In the genomic region with DNA sequence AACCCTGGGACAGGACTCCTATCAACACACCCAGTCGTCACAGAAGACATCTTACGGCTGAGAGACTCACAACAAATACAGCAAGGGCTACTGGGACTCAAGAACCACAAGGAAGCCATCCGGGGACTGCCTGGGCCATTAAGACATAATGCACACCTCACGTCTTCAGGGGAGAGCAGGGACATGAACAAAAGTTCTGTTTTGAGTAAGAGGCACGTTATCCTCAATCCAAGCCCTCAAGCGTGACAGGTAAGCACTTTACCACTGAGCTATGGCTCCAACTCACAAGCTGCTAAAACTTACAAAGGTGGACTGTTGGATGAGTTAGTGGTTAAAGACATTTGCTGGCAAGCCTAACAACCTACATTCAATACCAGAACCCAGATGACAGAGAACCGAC, we compare ENCODE assay signal across 24 mouse cellular contexts. TPM values are rescaled to one million over a fixed set of nuclear protein-coding genes. Genes with fewer than 3 reads are reported as not detected.
DNase-seq lines count a peak whose midpoint lies in the region; ATAC-seq and TF ChIP-seq lines count a peak whose summit lies in the region.
"Had no signal": no experiment of that assay in that cellular context is flagged by ENCODE, and none has a peak within 500 bp of the region (broad histone marks: within the 10 kb centered on the region; RNA-seq: fewer than 3 reads in every experiment).

No protein-coding gene starts in this region.

- peak overlapping the region; percentile 92 for H3K27ac ChIP-seq in heart, embryonic 13.5 days (replicated peaks)
- peak overlapping the region; percentile 90 for H3K27ac ChIP-seq in heart, embryonic 16.5 days (ENCODE audit: low read length)
- H3K27ac ChIP-seq in stomach, embryonic 14.5 days (ENCODE audit: low read length): peak overlapping the region; percentile 88; the same call in 1 of the 2 replicates
- H3K27ac ChIP-seq in stomach, postnatal 0 days (replicated peaks): no peak overlapping the region
- H3K27ac ChIP-seq: embryonic facial prominence, embryonic 12.5 days; embryonic facial prominence, embryonic 15.5 days; gastrocnemius, adult 2 months; hindbrain, embryonic 12.5 days; hindbrain, embryonic 15.5 days had no signal

- no peak for DNase-seq in heart, postnatal 4 days
- no peak for DNase-seq in heart, postnatal 25 days (ENCODE audit: low spot score)
- DNase-seq in stomach, postnatal 0 days (ENCODE audit: low spot score): no peak
- DNase-seq: adrenal gland, adult 2 months; adrenal gland, postnatal 14 days; B cell, adult 2 months; cerebellum, adult 11 months; cerebellum, adult 2 months; cerebellum, adult 9-11 months; cerebellum, postnatal 25 days; forebrain, postnatal 0 days; gastrocnemius, adult 2 months; gastrocnemius, postnatal 14 days; heart, adult 2 months; kidney, adult 2 months had no signal

- intact Hi-C loops in heart, postnatal 25 days (cut with DNase I): no loop called here

- no peak for TF ChIP-seq EP300 in stomach, postnatal 0 days (optimal IDR thresholded peaks at IDR 0.05)

- no peak for ATAC-seq in heart, embryonic 13.5 days (ENCODE audit: extremely low read depth, insufficient number of reproducible peaks, low FRiP score, low TSS enrichment)
- no peak for ATAC-seq in heart, embryonic 16.5 days (replicated peaks; ENCODE audit: extremely low read depth, insufficient read depth, low FRiP score)
- no peak for ATAC-seq in stomach, embryonic 14.5 days (ENCODE audit: insufficient number of reproducible peaks, insufficient read depth, low FRiP score, low read depth)
- ATAC-seq in stomach, postnatal 0 days (ENCODE audit: low FRiP score, low TSS enrichment): no peak
- ATAC-seq: forebrain, embryonic 14.5 days; forebrain, postnatal 0 days; intestine, postnatal 0 days had no signal

- no peaks in the 10 kb centered on the region for H3K36me3 ChIP-seq in heart, embryonic 13.5 days
- no peaks in the 10 kb centered on the region for H3K36me3 ChIP-seq in heart, embryonic 16.5 days (ENCODE audit: control insufficient read depth, insufficient read depth)
- H3K36me3 ChIP-seq in stomach, embryonic 14.5 days (ENCODE audit: control insufficient read depth, insufficient read depth, low read length): no peaks in the 10 kb centered on the region; the same call in 1 of the 2 replicates
- H3K36me3 ChIP-seq in stomach, postnatal 0 days (ENCODE audit: control insufficient read depth, insufficient read depth, low read length): no peaks in the 10 kb centered on the region
- H3K36me3 ChIP-seq: embryonic facial prominence, embryonic 12.5 days; embryonic facial prominence, embryonic 15.5 days; hindbrain, embryonic 12.5 days; hindbrain, embryonic 15.5 days had no signal

- no peak overlapping the region for H3K9ac ChIP-seq in heart, embryonic 13.5 days
- H3K9ac ChIP-seq in heart, embryonic 16.5 days (ENCODE audit: low read length): no peak overlapping the region
- no peak overlapping the region for H3K9ac ChIP-seq in stomach, embryonic 14.5 days (replicated peaks; ENCODE audit: low read depth, low read length)
- H3K9ac ChIP-seq in stomach, postnatal 0 days (ENCODE audit: low read length): no peak overlapping the region
- H3K9ac ChIP-seq: embryonic facial prominence, embryonic 12.5 days; embryonic facial prominence, embryonic 15.5 days; forebrain, postnatal 0 days; hindbrain, embryonic 12.5 days; hindbrain, embryonic 15.5 days had no signal

- H3K4me2 ChIP-seq in heart, embryonic 13.5 days: no peak overlapping the region
- H3K4me2 ChIP-seq in heart, embryonic 16.5 days (ENCODE audit: low read depth, low read length): no peak overlapping the region
- H3K4me2 ChIP-seq in stomach, embryonic 14.5 days (replicated peaks; ENCODE audit: low read depth, low read length): no peak overlapping the region
- H3K4me2 ChIP-seq in stomach, postnatal 0 days (replicated peaks; ENCODE audit: low read depth): no peak overlapping the region
- H3K4me2 ChIP-seq: embryonic facial prominence, embryonic 12.5 days; embryonic facial prominence, embryonic 15.5 days; hindbrain, embryonic 12.5 days; hindbrain, embryonic 15.5 days had no signal

- H3K27me3 ChIP-seq in heart, embryonic 13.5 days (replicated peaks): no peaks in the 10 kb centered on the region
- no peaks in the 10 kb centered on the region for H3K27me3 ChIP-seq in heart, embryonic 16.5 days (ENCODE audit: control insufficient read depth, insufficient read depth, low read length)
- no peaks in the 10 kb centered on the region for H3K27me3 ChIP-seq in stomach, embryonic 14.5 days (ENCODE audit: control insufficient read depth, insufficient read depth, low read length)
- H3K27me3 ChIP-seq in stomach, postnatal 0 days (ENCODE audit: control insufficient read depth, insufficient read depth, low read length): no peaks in the 10 kb centered on the region
- H3K27me3 ChIP-seq: embryonic facial prominence, embryonic 12.5 days; embryonic facial prominence, embryonic 15.5 days; hindbrain, embryonic 12.5 days; hindbrain, embryonic 15.5 days had no signal

- no peak for TF ChIP-seq CTCF in stomach, postnatal 0 days (IDR thresholded peaks at IDR 0.05; ENCODE audit: low read depth)

- peaks cover 83% of the 10 kb centered on the region for H3K4me1 ChIP-seq in heart, embryonic 13.5 days
- H3K4me1 ChIP-seq in heart, embryonic 16.5 days (ENCODE audit: control insufficient read depth, insufficient read depth, low read length): peaks cover 72% of the 10 kb centered on the region
- peaks cover 62% of the 10 kb centered on the region for H3K4me1 ChIP-seq in stomach, embryonic 14.5 days (ENCODE audit: control insufficient read depth, insufficient read depth, low read length)
- H3K4me1 ChIP-seq in stomach, postnatal 0 days (replicated peaks; ENCODE audit: control insufficient read depth, insufficient read depth): peaks cover 22% of the 10 kb centered on the region

- 85% methylated on average over 7 of the region's 7 CpGs for WGBS in heart, embryonic 13.5 days
- WGBS in heart, embryonic 16.5 days: 84% methylated on average over 7 of the region's 7 CpGs
- 85% methylated on average over 7 of the region's 7 CpGs for WGBS in stomach, embryonic 14.5 days
- 87% methylated on average over 7 of the region's 7 CpGs for WGBS in stomach, postnatal 0 days

- no peaks in the 10 kb centered on the region for H3K9me3 ChIP-seq in heart, embryonic 13.5 days
- H3K9me3 ChIP-seq in heart, embryonic 16.5 days (replicated peaks; ENCODE audit: control insufficient read depth, low read length): no peaks in the 10 kb centered on the region
- no peaks in the 10 kb centered on the region for H3K9me3 ChIP-seq in stomach, embryonic 14.5 days (ENCODE audit: control insufficient read depth, low read depth, low read length)
- no peaks in the 10 kb centered on the region for H3K9me3 ChIP-seq in stomach, postnatal 0 days (ENCODE audit: control insufficient read depth, low read length)
- H3K9me3 ChIP-seq: embryonic facial prominence, embryonic 12.5 days; embryonic facial prominence, embryonic 15.5 days; hindbrain, embryonic 12.5 days; hindbrain, embryonic 15.5 days had no signal

- no peak overlapping the region for H3K4me3 ChIP-seq in heart, embryonic 13.5 days
- H3K4me3 ChIP-seq in heart, embryonic 16.5 days (ENCODE audit: low read length): no peak overlapping the region
- H3K4me3 ChIP-seq in stomach, embryonic 14.5 days (ENCODE audit: low read depth, low read length): no peak overlapping the region
- H3K4me3 ChIP-seq in stomach, postnatal 0 days (ENCODE audit: low read depth, low read length): no peak overlapping the region
- H3K4me3 ChIP-seq: embryonic facial prominence, embryonic 12.5 days; embryonic facial prominence, embryonic 15.5 days; gastrocnemius, adult 2 months; heart, adult 2 months; hindbrain, embryonic 12.5 days; hindbrain, embryonic 15.5 days had no signal

RNA-seq across cellular contexts. Expression of gene Ski, which starts 39.2 kb away (rescaled TPM):
- 10.1 and 10.2 TPM in 2 replicates for polyA plus RNA-seq in heart, embryonic 13.5 days (2015; fragmentation: Nextera tagmentation; extraction: Ambion mirVana)
- total RNA-seq in heart, postnatal 4 days (2021): 10 to 100 TPM; 93.8 to 98.1 TPM
- polyA plus RNA-seq in heart, embryonic 16.5 days (2015; fragmentation: Nextera tagmentation; extraction: Ambion mirVana): 12.1 and 12.3 TPM in 2 replicates
- 10 to 100 TPM; 55.0 to 63.9 TPM for total RNA-seq in heart, postnatal 25 days (2021)
- 29.6 and 32.0 TPM in 2 replicates for polyA plus RNA-seq in stomach, embryonic 14.5 days (2014; fragmentation: Nextera tagmentation; extraction: Ambion mirVana)
- polyA plus RNA-seq in stomach, postnatal 0 days (2015; fragmentation: Nextera tagmentation; extraction: Ambion mirVana): 9.7 and 10.8 TPM in 2 replicates
